Mouse (Mus musculus) CD4-positive, CD25-positive, alpha-beta regulatory T cell, adult 4 months (primary cell): ENCODE data around the gene Gng13. TPM values are rescaled to one million over a fixed set of nuclear protein-coding genes. Genes with fewer than 3 reads are reported as not detected.

Experiments used
- ATAC-seq: one replicate; pipeline ENCODE4 v1.8.0; 2017
- polyA plus RNA-seq, 2 experiments: library from polyadenylated mRNA; unstranded; fragments of 100-300 nt; shearing (Covaris generic); gene quantifications; one replicate each; pipeline ENCODE4 v1.2.1; 2017

Gene Gng13
- not detected for polyA plus RNA-seq

DNA sequence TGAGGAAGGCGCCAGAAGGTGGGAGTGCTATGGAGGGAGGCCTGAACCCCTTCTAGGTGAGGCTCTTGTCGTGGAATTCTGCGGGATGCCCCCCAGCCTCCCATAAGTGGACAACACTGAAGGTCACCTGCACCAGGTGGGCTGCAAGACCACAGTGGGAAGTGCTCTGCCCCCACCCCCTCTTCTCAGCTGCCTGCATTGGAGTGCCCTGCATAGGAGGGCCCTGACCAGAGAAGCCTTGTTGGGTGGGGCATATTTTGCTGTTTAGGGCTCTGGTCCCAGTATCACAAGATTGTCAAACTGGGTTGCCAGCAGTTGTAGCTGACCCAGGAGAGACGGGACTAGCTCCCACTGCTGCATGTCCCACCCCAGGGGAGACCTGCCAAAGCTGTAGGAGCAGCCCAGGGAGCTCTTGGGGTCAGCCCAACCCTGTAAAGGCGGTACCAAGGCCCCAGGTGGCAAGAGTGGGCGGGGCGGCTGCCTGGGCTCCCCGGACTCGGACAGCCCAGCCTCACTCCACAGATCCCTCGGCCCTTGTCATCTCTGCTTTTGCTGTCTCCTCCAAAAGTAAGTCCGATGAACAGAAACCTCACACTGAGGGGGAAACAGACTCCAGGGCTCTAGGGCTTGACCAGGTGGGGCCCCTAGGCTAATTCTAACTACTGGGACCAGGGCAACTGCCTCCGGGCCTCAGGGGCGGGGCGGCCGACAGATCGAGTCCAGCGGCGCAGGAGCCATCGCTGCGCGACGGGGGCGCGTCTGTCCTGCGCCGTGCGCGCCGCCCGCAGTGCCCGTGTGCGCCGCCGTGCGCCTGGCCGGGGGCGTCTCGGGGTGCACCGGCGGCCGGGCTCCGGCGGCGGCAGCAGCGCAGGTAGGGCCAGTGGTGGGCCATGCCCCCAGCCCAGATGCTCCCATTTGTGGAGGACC lies at the start of gene Gng13:
Gene Gng13 (plus strand): TSS at position 461 of the 927 bp plus-strand sequence.
- ATAC-seq, result no peak

DNA sequence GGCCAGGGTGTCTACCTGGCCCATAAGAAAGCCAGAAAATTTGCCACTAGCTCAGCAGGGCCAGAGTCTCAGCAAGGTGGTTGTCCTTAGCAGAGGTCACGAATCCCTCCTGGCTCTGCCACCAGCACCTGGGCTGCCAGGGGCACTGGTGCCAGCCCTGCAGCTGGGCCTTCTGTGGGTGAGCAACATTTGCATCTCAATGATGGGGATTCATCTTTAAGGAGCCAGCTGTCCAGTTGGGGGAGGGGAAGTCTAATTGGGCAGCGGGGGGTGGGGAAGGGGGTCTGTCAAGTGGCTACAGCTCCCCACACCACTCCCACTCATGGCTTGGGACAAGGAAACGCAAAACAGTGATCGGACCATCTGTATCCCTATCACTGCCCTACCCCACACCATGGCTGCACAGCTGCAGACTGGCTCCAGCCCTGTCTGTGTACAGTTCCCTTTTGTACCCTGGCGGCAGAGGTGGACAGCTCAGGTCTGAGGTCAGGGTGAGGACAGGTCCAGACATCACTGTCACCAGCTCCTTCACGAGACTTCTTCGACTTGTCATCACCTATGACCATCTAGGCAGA lies 48.4 kb upstream of the Gng13 start:
- ATAC-seq, result no peak

DNA sequence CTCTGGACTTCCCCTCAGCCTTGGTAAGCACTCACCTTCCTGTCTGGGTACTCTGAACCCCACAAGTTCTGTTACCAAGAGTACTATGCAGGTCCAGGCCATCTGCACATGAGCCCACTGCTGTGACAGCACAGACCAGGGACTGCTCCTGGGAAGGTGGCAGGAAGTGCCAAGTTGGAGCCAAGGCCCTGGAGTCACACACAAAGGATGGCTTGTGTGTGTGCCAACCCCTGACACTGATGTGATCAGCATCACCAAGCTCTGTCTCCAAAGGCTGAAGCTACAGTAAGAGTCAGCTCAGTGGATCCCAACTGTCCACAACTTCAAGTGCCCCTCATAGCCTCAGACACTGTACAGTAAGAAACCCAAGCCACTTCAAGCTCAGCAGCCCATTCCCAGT lies 44.0 kb upstream of the Gng13 start:
- no peak for ATAC-seq

DNA sequence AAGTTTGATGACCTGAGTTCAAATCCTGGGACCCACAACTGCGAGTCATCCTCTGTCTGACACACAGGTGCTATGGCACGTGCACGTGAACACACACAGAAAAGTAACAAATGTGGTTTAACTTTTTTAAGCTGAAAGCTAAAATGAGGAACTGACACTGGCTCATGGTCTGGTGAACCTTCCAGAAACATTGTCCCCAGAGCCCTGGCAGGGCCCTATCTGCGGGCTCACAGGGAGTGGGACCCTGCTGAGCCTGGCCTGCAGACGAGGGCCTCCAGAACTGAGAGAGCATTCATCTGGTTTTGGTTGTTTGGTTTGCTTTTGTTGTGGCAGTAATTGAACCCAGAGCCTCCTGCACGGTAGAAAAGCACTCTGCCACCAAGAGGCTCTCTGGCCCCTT lies 39.0 kb upstream of the Gng13 start:
- ATAC-seq, result no peak

DNA sequence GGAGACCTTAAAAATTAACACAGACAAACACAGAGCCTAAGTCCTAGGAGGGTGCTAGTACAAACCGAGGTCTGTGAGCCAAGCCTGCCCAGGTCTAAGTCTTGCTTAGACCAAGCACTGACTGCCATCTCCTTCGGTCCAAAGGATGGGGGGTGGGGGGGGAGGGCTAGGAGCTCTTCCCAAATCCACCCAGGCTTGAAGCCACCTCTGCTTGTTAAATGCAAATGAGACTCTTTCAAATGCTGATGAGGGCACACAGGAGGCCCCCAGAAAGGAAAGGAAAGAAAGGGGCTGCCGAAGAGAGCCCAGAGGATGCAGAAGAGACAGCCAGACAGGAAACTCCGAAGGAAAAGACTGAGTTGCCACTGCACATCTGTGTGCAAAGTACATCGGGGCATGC lies 37.2 kb upstream of the Gng13 start:
- ATAC-seq, result no peak

DNA sequence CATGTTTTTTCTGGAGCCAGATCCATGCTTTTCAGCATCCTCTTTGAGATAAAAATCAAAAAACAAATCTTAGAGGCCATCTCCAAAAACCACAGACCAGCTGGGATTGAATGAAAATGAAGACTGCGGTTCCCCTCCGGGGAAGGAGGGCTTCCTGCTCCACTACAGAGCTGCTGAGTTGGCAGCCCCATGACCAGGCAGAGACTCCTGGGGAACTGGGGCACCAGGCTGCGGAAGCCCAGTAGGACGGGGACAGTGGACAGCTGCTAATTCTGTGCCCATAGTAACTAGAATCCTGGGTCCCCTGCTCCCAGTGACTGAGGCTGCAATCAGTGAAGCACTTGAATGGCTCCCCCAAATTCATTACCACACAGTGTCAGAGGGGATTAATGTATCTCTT lies 35.3 kb upstream of the Gng13 start:
- no peak for ATAC-seq

DNA sequence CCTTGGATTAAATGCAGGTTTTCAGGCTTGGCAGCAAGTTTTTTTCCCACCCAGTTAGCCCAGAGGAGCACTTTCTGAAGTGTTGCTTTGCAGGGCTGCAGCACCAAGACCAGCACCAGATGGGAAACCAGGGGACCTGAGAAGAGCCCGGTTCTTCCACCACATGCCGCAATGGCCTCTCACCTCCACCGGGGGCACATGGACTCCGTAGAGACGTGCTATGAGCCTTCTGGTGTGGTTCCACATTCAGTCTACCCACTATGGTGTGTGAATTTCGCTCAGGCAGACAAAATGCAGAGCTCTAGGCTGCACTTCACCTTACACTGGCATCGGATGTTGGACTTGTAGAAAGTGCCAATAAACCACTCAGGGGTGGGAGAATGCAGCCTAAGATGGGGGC lies 30.6 kb upstream of the Gng13 start:
- ATAC-seq, result no peak

DNA sequence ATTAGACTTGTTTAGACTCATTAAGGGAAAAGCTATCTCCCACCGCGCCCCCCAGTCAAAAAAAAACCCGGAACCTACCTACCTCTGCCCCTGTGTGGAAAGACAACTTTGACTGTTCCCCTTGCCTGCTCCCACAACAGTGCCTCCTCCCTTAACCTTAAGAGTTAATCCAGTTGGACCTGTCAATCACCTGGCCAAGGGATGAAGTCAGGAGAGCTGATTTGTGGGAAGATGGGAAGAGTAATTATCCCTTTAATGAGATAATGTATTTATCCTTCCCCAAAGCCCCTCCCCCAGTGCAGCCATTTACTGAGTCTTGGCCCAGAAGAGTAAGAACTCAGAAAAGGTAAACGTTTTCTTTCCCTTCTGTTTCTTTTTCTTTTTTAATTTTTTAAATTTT lies 28.0 kb upstream of the Gng13 start:
- no peak for ATAC-seq

DNA sequence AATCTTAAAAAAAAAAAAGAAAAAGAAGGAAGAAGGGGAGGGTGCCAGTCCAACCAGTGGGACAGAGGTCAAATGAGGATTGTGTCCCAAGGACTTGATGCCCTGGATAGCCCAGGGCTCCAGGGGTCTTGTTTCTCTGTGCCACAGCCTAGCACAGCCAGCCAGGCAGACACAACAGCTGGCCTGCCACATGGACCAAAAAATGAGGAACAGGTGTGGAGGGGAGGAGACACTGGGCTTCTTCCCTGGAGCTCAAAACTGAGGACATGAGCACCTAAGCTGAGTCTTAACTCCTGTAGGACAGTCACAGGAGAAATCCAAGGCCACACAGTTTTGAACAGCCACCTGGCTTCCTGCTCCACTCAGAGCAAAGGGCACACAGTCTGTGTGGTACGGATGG lies 20.7 kb upstream of the Gng13 start:
- no peak for ATAC-seq

DNA sequence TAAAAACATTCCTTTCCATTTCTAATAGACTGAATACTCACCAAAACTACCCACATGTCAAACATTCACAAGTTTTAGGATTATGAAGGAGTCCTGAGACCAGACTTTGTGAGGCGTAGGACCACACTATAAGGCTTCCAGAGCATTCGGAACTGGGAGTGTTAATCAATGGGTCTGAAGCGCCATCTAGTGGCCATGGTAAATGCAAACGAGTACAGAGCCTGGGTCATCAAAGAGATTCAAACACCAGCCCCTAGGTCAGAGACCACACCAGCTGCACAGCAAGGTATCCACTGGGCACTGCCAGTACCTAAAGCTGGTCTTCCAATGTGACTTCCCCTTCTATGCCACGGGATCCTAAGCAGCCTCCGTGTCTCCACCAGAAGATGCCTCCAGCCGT lies 18.5 kb upstream of the Gng13 start:
- peak; percentile 43 for ATAC-seq

DNA sequence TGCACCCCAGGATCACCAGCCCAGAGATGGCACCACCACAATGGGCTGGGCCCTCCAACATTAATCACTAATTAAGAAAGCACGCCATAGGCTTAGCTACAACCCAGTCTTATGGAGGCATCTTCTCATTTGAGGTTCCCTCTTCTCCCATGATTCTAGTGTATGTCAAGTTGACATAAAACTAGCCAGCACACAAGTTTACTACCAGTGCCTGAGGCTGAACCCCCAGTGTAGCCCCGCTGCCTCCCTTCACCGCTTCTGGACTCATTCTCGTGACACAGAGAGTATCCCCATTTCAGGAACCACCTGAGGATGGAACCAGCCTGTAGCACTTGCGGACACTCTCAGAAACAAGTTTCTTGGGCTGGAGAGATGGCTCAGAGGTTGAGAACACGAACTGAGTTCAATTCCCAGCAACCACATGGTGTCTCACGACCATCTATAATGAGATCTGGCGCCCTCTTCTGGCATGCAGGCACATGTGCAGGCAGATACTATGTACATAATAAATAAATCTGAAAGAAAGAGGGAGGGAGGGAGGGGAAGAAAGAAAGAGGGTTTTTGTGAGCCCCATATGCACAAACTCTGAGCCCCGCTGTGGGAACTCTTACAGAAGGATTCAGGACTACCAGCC lies 16.0 kb upstream of the Gng13 start:
- no peak for ATAC-seq

DNA sequence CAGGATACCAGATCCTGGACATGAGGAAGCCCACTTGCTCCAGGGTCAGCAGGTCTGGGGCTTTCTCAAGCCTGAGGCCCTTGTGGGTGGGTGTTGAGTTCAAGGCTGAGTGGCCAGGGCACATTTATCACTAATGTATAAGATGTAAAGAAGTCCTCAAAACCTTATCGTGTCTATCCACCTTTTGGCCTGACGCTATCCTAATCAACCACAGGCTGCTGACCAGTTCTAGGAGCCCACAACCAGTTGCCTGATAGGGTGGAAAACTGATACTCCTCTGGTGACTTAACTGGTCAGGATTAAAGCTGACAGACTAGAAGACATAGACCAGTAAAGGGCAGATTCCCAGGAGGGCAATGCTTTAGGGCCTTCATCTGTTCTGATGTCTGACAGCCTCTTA lies 7.0 kb upstream of the Gng13 start:
- no peak for ATAC-seq

DNA sequence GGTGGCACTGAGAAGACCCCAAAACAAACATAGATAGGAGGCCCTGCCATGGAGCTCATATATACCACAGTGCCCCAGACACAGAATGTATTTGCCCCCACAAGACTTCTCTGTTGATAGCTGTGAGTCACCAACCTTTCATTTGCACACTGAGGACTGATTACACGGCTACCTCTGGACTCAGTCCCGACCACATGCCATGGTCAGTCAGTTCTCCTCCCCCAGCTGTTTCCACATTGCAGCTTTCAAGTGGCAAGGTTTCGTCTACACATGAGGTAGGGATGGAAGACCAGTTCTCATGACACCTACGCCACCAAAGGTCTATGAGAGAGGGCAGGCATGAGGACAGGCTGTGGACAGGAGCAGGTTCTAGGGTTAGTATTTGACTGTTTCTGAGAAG lies 5.8 kb upstream of the Gng13 start:
- ATAC-seq, result no peak

DNA sequence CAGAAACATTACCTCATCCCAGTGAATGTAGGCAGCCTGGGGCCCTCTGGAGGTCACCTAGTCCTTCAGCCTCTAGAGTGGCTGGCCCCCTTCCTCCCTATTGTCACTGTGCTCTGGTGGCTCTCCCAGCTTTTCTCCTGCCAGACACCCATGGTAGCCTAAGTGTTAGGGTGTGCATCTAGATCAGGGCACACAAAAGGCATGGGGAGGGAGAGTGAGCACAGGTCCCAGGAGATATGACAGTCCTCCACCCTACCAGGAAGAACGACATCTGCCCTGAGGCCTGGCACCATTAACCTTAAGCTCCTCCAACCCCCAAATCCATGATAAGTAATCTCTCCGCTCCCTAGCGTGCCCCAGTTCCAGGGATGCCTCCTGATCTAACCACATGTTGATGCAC lies 1.3 kb upstream of the Gng13 start:
- no peak for ATAC-seq

DNA sequence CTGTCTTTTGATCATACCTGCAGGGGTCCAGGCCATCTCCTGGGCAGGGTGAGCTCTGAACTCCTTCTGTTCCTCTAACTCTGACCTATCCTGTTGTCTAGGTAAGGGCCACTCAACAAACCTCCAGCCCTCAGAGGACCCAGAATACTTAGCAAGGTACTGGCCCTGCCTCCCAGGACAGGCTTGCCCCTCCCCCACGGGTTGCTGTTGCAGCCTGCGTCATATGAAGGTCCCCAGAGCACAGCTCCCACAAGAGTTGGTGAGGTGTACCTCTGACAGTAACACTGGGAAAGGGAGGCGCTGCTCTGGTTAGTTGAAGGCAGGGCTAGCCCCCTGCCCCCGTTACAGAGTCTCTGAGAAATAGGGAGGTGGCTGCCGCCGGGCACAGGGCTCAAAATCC lies 841 bp upstream of the Gng13 start:
- ATAC-seq, result no peak

DNA sequence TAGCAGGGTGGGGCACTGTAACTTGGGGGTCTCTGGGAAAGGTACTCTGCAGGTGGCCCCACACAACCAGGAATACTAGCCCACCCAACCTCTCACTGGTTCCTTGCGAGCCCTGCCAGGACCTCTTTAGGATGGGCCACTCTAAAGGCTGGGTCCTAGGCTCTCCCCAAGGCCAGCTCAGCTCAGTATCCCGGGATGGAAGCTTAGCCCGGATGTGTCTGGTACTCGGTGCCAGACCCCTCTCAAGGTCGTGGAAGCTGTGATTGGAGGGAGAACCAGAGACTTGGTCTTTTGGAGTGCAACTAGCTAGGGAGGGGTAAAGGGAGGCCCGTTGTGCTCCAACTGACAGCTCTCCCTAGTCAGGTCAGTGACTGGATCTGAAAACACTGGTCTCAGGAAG lies 720 bp downstream of the Gng13 start:
- no peak for ATAC-seq

DNA sequence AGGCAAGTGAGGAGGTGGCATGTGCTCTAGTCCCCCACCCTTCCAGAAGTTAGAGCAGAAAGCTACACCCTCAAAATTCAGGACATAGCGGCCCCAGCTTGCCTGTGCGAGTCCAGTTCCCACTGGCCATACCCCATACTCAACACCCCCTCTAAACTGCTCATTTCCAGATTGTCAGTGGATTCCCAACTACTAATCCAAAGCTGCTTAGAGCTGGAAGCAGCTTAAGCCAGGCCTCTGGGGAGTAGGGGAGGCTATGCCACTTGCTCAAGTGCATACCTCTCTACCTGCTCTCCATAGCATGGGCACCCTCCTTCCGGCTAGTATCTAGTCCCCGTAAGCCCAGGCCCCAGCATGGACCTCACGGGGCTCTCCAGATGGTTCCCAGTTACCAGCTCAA lies 4.5 kb downstream of the Gng13 start:
- no peak for ATAC-seq

DNA sequence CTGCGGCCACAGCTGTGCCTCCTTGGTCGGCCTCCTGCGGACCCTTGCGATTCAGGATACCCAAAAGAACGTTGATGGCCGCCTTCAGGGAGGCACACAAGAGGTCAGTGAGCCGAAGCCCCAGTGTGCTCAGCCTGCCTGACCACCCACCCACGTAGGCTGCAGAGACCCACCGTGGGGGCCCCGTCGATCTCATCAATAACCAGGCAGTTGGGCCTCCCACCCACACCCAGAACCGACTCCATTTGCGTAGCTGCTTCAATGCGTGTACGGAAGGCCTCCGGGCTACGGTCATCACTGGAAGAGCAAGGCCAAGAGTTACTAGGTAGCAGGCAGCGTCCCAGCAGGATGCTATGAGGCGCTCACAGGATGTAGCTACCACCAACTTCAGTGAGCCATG lies 6.5 kb downstream of the Gng13 start:
- ATAC-seq, result no peak

DNA sequence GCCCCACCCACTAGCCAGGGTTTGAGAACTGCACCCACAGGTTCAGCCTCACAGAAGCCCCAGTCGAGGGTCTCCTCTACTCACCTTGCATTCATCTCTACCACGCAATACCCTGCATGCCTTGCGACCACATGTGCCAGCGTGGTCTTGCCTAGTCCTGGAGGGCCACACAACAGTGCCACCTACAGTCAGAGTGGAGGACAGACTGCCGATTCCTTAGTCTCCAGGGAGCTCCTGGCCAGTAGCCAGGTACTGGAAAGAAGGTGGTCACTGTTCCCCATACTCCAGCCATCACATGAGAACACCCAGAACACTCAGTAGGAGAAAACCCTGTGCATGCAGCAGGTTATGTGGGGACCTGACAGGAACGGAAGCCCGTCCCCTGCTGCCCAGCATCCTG lies 6.9 kb downstream of the Gng13 start:
- ATAC-seq, result no peak

DNA sequence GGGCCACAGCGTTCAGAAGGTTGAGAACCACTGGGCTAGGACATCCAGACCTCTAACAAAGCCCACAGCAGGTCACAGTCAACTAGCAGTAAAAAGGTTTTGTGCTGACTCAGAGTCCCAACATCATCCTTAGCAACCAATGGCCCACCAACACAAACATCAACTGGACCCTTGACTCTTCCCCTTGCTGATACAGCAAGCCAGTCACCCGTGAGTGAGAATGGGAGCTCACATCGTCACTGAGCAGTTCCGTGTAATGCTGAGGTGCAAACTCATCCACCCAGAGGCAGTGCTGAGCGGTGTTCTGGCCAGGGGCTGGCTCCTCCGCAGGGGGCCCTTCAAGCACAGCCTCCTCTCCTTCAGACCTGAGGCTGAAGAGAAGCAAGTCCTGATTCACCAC lies 8.3 kb downstream of the Gng13 start:
- ATAC-seq, result no peak

DNA sequence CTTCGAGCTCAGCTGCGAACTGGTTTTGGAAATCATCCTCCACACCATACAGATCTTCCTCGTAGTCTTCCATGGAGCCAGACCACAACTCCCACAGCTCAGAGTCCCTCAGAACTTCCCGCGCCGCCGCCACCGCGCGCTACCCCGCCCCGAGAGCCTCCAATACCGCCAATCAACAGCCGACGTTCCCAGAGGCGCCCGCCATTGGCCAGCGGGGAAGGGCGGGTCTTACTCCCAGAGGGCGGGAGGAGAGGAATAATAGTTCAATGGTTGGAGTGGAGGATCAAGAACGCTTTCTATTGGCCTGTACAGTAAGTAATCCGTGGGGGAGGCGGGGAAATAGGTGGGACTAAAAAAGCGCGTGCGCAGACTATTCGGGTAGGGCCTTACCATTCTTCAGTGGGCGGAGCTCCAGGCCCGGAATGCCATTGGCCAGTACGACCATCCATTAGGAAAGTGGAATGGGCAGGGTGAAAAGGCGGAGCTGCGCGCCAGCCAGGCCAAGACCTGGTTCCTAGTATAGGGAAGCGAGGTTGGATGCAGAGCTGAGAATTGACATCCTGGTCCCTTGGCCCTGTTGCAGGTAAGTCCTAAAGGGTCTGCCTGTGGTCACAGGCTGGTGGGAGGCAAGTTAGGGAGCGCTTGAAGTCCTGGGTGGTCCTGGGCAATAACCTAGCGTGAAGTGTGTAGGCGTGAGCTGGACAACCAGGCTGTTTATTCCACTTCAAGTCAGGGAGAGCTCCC lies 10.5 kb downstream of the Gng13 start, which contains the start of the genes Chtf18 and Rpusd1:
Gene Chtf18 (minus strand): TSS at position 155 of the 744 bp plus-strand sequence.
Gene Rpusd1 (plus strand): TSS at position 406 of the 744 bp plus-strand sequence.
- ATAC-seq, result peak; percentile 98

DNA sequence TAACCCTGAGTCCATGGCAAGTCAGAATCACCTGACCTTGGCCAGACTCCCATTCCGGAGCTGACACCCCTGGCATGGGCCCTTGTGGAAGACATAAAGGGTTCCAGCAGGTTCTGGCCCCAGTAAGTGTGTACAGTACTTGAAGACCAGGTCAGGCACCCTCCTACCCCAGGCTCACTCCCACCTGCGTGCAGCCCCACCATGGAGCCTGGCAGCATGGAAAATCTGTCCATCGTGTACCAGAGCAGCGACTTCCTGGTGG lies 11.0 kb downstream of the Gng13 start:
- ATAC-seq, result no peak

DNA sequence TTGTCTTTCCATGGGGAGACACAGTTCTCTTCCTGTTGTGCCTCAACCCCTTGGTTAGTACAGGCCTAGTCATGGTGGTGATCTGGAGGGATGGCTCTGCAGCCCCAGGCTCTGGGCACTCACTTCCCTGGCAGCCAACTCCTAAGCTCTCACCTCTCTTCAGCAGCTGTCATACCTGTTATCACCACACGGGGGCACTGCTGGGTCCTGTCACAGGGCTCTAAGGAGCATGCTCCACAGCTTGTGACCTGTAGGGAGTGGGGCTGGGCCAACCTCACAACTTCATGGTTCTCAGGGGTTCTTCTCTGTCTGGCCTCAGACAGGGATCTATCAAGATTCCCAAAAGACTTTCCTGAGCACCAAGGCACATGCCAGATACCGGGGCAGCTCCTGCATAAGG lies 15.1 kb downstream of the Gng13 start:
- no peak for ATAC-seq
